Mouse (Mus musculus) liver, embryonic 14.5 days (tissue): ENCODE measurements around the gene Atp1a4. TPM values are rescaled to one million over a fixed set of nuclear protein-coding genes. Genes with fewer than 3 reads are reported as not detected.

ENCODE experiments used
- ATAC-seq: fragments of 200-750 bp; cut with Nextera tagmentation; 2 replicates; pipeline ENCODE4 v1.8.0; 2017; ENCODE audit warnings: moderate number of reproducible peaks, mild to moderate bottlenecking, moderate library complexity; ENCODE audit not compliant: insufficient read depth
- DNase-seq, 3 experiments: peaks; one replicate each; pipeline ENCODE4 v3.0.0-alpha.2; 2012 to 2013; ENCODE audit warnings: low read depth in 3 of 3, low spot score in 3 of 3
- H3K27ac ChIP-seq: fragments of 300-500 bp; sonication (generic); 2 replicates; pipeline ENCODE4 v1.5.1; 2014; ENCODE audit warnings: moderate library complexity, mild to moderate bottlenecking, control low read depth, inconsistent platforms
- H3K27me3 ChIP-seq: fragments of 300-500 bp; sonication (generic); 2 replicates; pipeline ENCODE4 v1.6.1; 2014; ENCODE audit warnings: mild to moderate bottlenecking, low read length, moderate library complexity; ENCODE audit not compliant: control insufficient read depth, insufficient read depth
- H3K36me3 ChIP-seq: fragments of 300-500 bp; sonication (generic); replicated peaks from 2 replicates; pipeline ENCODE4 v1.6.1; 2014; ENCODE audit warnings: low read depth; ENCODE audit not compliant: control insufficient read depth, insufficient read depth
- H3K4me1 ChIP-seq, 2 experiments: fragments of 200-500 bp in 1 of 2; fragments of 300-500 bp in 1 of 2; sonication (generic) in 1 of 2; replicated peaks; 2 replicates each; pipeline ENCODE4 v1.6.1; 2012 to 2014; ENCODE audit warnings: antibody characterized with exemption in 1 of 2, inconsistent platforms in 1 of 2, low read length in 1 of 2; ENCODE audit not compliant: control insufficient read depth in 2 of 2, insufficient read depth in 2 of 2
- H3K4me2 ChIP-seq: fragments of 300-500 bp; sonication (generic); 2 replicates; pipeline ENCODE4 v1.6.1; 2014; ENCODE audit warnings: low read depth, mild to moderate bottlenecking, control low read depth, moderate library complexity
- H3K4me3 ChIP-seq, 2 experiments: fragments of 200-500 bp in 1 of 2; fragments of 300-500 bp in 1 of 2; sonication (generic) in 1 of 2; 2 replicates each; pipeline ENCODE4 v1.5.1; 2012 to 2014; ENCODE audit warnings: low read depth in 2 of 2, low read length in 2 of 2, mild to moderate bottlenecking in 2 of 2, control low read depth in 1 of 2, inconsistent platforms in 1 of 2, moderate library complexity in 1 of 2; ENCODE audit not compliant: insufficient read depth in 1 of 2
- H3K9ac ChIP-seq: fragments of 300-500 bp; sonication (generic); replicated peaks from 2 replicates; pipeline ENCODE4 v1.6.1; 2014; ENCODE audit warnings: mild to moderate bottlenecking, control low read depth, moderate library complexity
- H3K9me3 ChIP-seq: fragments of 300-500 bp; sonication (generic); 2 replicates; pipeline ENCODE4 v1.6.1; 2016; ENCODE audit warnings: low read length, mixed read lengths; ENCODE audit not compliant: control insufficient read depth
- CTCF ChIP-seq: IDR thresholded peaks from 2 replicates; pipeline ENCODE4 v1.5.1; 2016; ENCODE audit warnings: antibody characterized with exemption, low read depth, control low read depth
- EP300 ChIP-seq: IDR thresholded peaks from 2 replicates; pipeline ENCODE4 v1.6.1; 2016; ENCODE audit warnings: antibody characterized with exemption, low read depth
- WGBS: fragments of 180-500 bp; shearing (Covaris S2); extraction: QIAGEN DNeasy Blood & Tissue Kit; methylation state at CpG from one replicate; pipeline ENCODE4 v1.1.7; 2014; ENCODE audit not compliant: insufficient replicate concordance; 5-methylcytosine and 5-hydroxymethylcytosine counted together
- polyA plus RNA-seq, 2 experiments: library from polyadenylated mRNA; depleted of rRNA in 1 of 2; stranded (reverse) in 1 of 2; unstranded in 1 of 2; fragments of >200 nt; fragmentation: Nextera tagmentation in 1 of 2; extraction: Ambion mirVana in 1 of 2; gene quantifications; 2 replicates each; pipeline versions ENCODE4 v1.2.1 to v1.2.3; 2012 to 2014

Gene Atp1a4
- polyA plus RNA-seq, 2 experiments: 0.01 TPM; not detected in 1

DNA sequence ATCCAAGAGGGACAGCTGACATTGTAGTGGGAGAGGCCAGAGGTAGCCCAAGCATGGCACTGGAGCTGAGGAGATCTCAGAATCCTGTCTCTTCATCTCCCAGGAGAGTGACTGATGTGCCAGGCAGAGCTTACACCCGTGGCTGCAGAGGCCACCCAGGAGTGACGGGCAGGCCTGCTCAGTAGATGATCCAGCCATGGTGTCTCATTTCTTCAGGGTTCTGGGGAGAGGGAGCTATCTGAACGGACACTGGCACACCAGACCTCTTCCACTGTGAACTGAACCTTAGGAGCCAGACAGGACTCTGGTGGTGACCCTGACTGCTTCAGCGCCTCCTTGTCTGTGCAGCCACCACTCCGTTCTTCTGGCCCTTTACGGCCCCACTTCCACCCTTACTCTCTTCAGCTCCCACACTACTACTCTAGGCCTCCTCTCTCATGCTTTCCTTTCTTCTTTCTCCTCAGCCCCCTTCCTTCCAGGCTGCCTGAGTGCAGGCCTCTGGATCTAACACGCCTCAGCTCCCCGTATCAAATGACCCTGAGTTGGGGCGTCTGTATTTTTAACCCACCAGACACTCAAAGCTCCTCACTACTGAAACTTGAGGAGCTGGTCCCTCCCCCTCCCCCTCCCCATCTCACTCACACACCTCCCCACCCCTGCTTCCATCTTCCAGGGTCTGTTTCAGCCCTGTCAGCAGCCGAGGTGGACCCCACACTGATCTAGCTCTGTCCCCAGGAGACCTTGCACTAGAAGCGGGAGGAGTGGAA lies 36.7 kb downstream of the Atp1a4 start:
- H3K4me1 ChIP-seq: peaks cover 0 to 3% of the 10 kb centered on the region in 2 experiments; a peak in 2 of 4 replicates
- no peaks in the 10 kb centered on the region for H3K27me3 ChIP-seq
- H3K4me3 ChIP-seq: no peak overlapping the region
- no peak overlapping the region for H3K4me2 ChIP-seq
- no peak for ATAC-seq
- no peak overlapping the region for H3K9ac ChIP-seq
- TF ChIP-seq CTCF (no peak), EP300 (no peak)
- no peak overlapping the region for H3K27ac ChIP-seq
- WGBS: 59% methylated on average over 11 of the region's 11 CpGs
- no peaks in the 10 kb centered on the region for H3K9me3 ChIP-seq
- no peak for DNase-seq
- no peaks in the 10 kb centered on the region for H3K36me3 ChIP-seq

DNA sequence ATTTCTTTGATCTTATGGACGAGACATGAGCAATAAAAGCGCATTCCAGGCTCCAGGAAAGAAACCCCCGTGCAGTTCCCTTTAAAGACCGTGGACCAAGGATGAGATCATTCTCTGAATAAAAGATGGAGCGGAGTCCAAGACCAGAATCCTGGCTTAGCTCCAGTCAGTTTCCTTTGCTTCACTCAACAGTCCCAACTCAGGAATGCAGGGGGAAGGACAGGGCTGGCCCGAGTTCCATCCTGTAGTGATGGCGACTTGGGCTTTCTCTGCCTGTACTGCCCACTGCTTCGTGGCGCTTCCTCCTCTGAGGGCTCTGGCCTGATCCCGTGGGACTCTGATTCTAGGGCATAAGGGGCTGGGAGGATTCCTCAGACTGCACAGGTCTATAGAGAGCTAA lies 37.8 kb downstream of the Atp1a4 start:
- H3K4me3 ChIP-seq: no peak overlapping the region
- TF ChIP-seq EP300 (no peak), CTCF (no peak)
- peaks cover 0 to 3% of the 10 kb centered on the region in 2 experiments; a peak in 2 of 4 replicates for H3K4me1 ChIP-seq
- no peak overlapping the region for H3K4me2 ChIP-seq
- H3K27me3 ChIP-seq: no peaks in the 10 kb centered on the region
- DNase-seq (no peak), ATAC-seq (no peak)
- no peaks in the 10 kb centered on the region for H3K9me3 ChIP-seq
- 55% methylated on average over 10 of the region's 10 CpGs for whole genome bisulfite sequencing
- no peak overlapping the region for H3K27ac ChIP-seq
- H3K9ac ChIP-seq: no peak overlapping the region
- H3K36me3 ChIP-seq: no peaks in the 10 kb centered on the region

DNA sequence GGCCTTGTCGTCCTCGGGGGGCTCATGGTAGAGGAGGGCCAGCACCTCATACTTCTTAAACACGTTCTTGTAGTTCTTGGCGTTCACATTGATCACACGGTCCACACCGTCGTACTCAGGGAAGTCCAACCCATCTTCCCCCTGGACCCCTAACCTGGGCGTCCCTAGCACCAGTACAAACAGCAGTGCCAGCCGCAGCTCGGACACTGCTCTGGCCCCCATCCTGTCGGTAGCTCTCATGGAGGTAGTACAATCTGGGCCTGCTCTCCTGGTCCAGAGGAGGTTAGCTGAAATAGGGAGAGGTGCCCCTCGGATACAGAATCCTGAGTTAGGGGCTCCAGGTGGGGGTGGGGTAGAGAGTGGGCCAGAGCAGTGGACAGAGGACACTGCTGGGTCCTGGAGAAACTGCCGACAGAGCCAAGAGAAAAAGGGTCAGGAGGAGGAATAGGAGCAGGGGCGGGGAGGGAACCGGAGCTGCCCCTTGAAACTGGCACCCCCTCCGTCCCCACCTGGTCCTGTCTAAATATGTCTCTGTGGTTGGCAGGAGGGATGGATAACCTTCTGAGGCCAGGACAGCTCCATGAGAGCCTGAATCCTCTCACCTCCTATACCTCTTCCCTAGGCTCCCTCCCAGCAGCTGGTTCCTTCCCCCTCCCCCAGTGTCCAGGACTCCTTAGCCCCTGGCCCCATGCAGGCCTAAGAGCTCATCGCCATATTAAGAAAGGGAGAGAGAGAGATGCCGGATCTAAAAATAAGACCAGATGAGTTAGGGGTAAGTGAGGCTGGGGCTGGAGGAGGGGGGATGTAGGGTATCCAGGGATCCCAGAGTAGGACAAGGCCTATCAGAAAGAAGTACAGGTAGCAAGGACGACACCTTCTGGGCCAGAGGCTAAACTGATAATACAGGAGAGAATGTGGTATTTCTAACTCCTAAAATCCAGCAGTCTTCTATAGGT lies 38.5 kb downstream of the Atp1a4 start, which contains the start of gene Casq1:
Gene Casq1, minus strand, starts transcription at position 418 of the 956 bp plus-strand sequence.
- Histone ChIP-seq H3K27ac (no peak within 1 kb of the TSS), H3K4me1 (peaks cover 0 to 3% of the 10 kb centered on the region in 2 experiments; a peak in 2 of 4 replicates), H3K9me3 (no peaks in the 10 kb centered on the region), H3K36me3 (no peaks in the 10 kb centered on the region), H3K9ac (no peak within 1 kb of the TSS), H3K4me3 (no peak within 1 kb of the TSS), H3K27me3 (no peaks in the 10 kb centered on the region), H3K4me2 (no peak within 1 kb of the TSS)
- ATAC-seq: no peak
- TF ChIP-seq EP300 (no peak), CTCF (no peak)
- no peak for DNase-seq
- 77% methylated on average over 19 of the region's 19 CpGs for WGBS

DNA sequence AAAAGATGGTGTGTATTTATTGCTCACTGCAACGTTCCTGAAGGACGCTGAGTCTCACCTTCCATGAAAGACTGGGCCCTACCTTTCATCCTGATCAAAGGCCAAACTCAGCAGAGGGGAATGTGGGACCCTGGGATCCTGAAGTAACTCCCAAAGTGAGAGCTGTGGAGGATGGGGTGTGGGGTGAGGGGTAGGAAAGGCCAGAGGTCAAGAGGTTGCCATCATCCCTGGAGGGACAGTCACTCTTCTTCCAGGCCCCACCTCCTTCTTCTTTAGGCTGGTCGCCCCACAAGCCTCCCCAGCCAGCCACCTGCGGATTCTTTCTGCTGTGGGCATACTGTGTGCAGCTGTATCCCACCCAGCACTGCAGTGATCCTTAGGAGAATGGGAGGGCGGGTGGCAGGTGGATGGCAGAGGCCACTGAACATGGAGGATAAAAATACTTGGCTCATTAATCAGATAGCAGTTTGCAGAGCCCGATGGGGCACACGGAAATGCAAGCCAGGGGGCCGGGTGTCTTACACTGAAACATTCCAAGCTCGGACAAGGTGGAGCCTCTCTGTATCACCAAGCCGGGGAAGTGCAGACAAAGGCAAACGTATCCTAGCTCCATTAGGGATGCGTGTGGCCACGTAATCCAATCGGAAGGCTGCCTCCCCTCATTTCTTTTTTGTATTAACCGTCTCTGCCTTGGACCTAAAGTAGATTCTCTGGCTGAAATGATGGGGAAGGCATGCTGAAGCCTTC lies 39.9 kb downstream of the Atp1a4 start:
- 65% methylated on average over 15 of the region's 15 CpGs for WGBS
- Histone ChIP-seq H3K4me1 (peaks cover 0 to 3% of the 10 kb centered on the region in 2 experiments; a peak in 2 of 4 replicates), H3K27ac (no peak overlapping the region), H3K4me2 (no peak overlapping the region), H3K9ac (no peak overlapping the region), H3K9me3 (no peaks in the 10 kb centered on the region), H3K36me3 (no peaks in the 10 kb centered on the region), H3K27me3 (no peaks in the 10 kb centered on the region), H3K4me3 (no peak overlapping the region)
- ATAC-seq: no peak
- DNase-seq: no peak
- no peak for TF ChIP-seq CTCF
- TF ChIP-seq EP300: no peak
